In genomic region chr9:61370454-61370888, GRCm38 (mm10) we compare ENCODE assay signal across 8 mouse cellular contexts. TPM values are rescaled to one million over a fixed set of nuclear protein-coding genes. Genes with fewer than 3 reads are reported as not detected.
DNase-seq lines count a peak whose midpoint lies in the region; ATAC-seq and TF ChIP-seq lines count a peak whose summit lies in the region.

No protein-coding gene starts in this region.

- peak overlapping the region; percentile 81 for H3K4me2 ChIP-seq in forebrain, embryonic 13.5 days

- peak; percentile 84 for ATAC-seq in cerebellum, adult (ENCODE audit: insufficient number of reproducible peaks, low FRiP score, low TSS enrichment)
- peak; percentile 92 for ATAC-seq in forebrain, embryonic 13.5 days
- ATAC-seq in neutrophil, adult 5-6 weeks (ENCODE audit: extremely low read depth, insufficient number of reproducible peaks, low FRiP score, poor library complexity, severe bottlenecking): peak; percentile 71

- TF ChIP-seq CTCF in ES-Bruce4 (IDR thresholded peaks at IDR 0.05; ENCODE audit: low read depth, low read length): no peak

- WGBS in forebrain, embryonic 13.5 days: under 1% methylated on average over 25 of the region's 25 CpGs

- intact Hi-C loops in heart, postnatal 14 days (cut with DNase I): loop anchor here (5.0 kb wide), 2 partner anchors 182 to 327 kb away; no protein-coding TSS in a partner anchor

- peak overlapping the region; percentile 76 for H3K9ac ChIP-seq in ES-Bruce4 (ENCODE audit: low read depth, poor library complexity, severe bottlenecking)
- H3K9ac ChIP-seq in forebrain, embryonic 13.5 days: peak overlapping the region; percentile 66

- peak overlapping the region; percentile 71 for H3K4me3 ChIP-seq in ES-Bruce4 (ENCODE audit: low read depth, low read length)
- H3K4me3 ChIP-seq in forebrain, embryonic 13.5 days: peak overlapping the region; percentile 93

- H3K4me1 ChIP-seq in ES-Bruce4 (ENCODE audit: control insufficient read depth, insufficient read depth, low read length): peaks cover 6% of the 10 kb centered on the region
- peaks cover 49% of the 10 kb centered on the region for H3K4me1 ChIP-seq in forebrain, embryonic 13.5 days

- no peaks in the 10 kb centered on the region for H3K27me3 ChIP-seq in ES-Bruce4 (ENCODE audit: control insufficient read depth, insufficient read depth, low read length, poor library complexity, severe bottlenecking)
- H3K27me3 ChIP-seq in forebrain, embryonic 13.5 days: peaks cover 21% of the 10 kb centered on the region

- peak; percentile 70; the same call in 1 of the 2 replicates for TF ChIP-seq EP300 in ES-Bruce4 (IDR thresholded peaks at IDR 0.05; ENCODE audit: insufficient read depth, low read depth, low read length)

- peaks cover 2% of the 10 kb centered on the region; the same call in 1 of the 2 replicates for H3K36me3 ChIP-seq in ES-Bruce4 (ENCODE audit: control insufficient read depth, insufficient read depth, low read length, poor library complexity, severe bottlenecking)
- H3K36me3 ChIP-seq in forebrain, embryonic 13.5 days (ENCODE audit: poor library complexity, severe bottlenecking): 0 out of 2 replicates have a peak, but pooled peaks cover under 1% of the 10 kb centered on the region

- H3K9me3 ChIP-seq in ES-Bruce4 (replicated peaks; ENCODE audit: control insufficient read depth, insufficient read depth, low read length, poor library complexity, severe bottlenecking): no peaks in the 10 kb centered on the region
- no peaks in the 10 kb centered on the region for H3K9me3 ChIP-seq in forebrain, embryonic 13.5 days (replicated peaks)

- peak; percentile 99 for DNase-seq in heart, postnatal 14 days
- peak; percentile 100 for DNase-seq in layer of hippocampus, adult 11-12 months (ENCODE audit: low spot score)
- peak; percentile 98 for DNase-seq in lung, adult 18-20 months
- peak; percentile 98 for DNase-seq in thymus, adult 18-20 months

- peak; percentile 70 for TF ChIP-seq POLR2A in ES-Bruce4 (IDR thresholded peaks at IDR 0.05; ENCODE audit: insufficient read depth, low read length)

- H3K27ac ChIP-seq in ES-Bruce4 (ENCODE audit: insufficient read depth, low read length): no peak overlapping the region
- H3K27ac ChIP-seq in forebrain, embryonic 13.5 days: peak overlapping the region; percentile 86

RNA-seq across cellular contexts. Expression of gene Tle3, which starts 1.7 kb away (rescaled TPM):
- polyA plus RNA-seq in ES-Bruce4 (2011; ENCODE audit: insufficient read depth, insufficient read length, low read depth, missing spikeins): 122 and 146 TPM in 2 replicates
- 36.6 and 39.2 TPM in 2 replicates for polyA plus RNA-seq in forebrain, embryonic 13.5 days (2015; fragmentation: Nextera tagmentation; extraction: Ambion mirVana)
- total RNA-seq in heart, postnatal 14 days (2021): 10 to 100 TPM; 24.4 to 29.0 TPM
- 232 and 253 TPM in 2 replicates for total RNA-seq in neutrophil, adult 5-6 weeks (2017)
